Mouse (Mus musculus) cortical plate, adult 2 months (tissue): ENCODE results near the gene Slc25a22.

Source experiments
- CTCF ChIP-seq: fragments of 200-500 bp; IDR thresholded peaks from 2 replicates; pipeline ENCODE4 v1.5.1; 2011; ENCODE audit warnings: mild to moderate bottlenecking, control low read depth, low read length; ENCODE audit not compliant: insufficient read depth; ENCODE audit errors: extremely low read depth
- POLR2A ChIP-seq: fragments of 200-500 bp; IDR thresholded peaks from 2 replicates; pipeline ENCODE4 v1.6.1; 2011; ENCODE audit warnings: mild to moderate bottlenecking, low read length, control low read depth; ENCODE audit not compliant: insufficient read depth; ENCODE audit errors: extremely low read depth

- TF ChIP-seq CTCF (no peak), POLR2A (no peak)
Measured at GRCm38 (mm10) chr7:141478270-141478748, 40.6 kb upstream of the Slc25a22 start.
